Mouse (Mus musculus) CH12.LX (cell line): ENCODE data around the gene Clk2.

ENCODE experiments used
- CTCF ChIP-seq, 2 experiments: IDR thresholded peaks in 1 of 2; conservative IDR thresholded peaks in 1 of 2; 2 replicates each; pipeline ENCODE4 v1.5.1; 2011 to 2012; ENCODE audit warnings: low read depth in 2 of 2, low read length in 2 of 2, improper control_type of control experiment in 1 of 2, inconsistent platforms in 1 of 2, mild to moderate bottlenecking in 1 of 2, moderate library complexity in 1 of 2
- EP300 ChIP-seq: IDR thresholded peaks from 2 replicates; pipeline ENCODE4 v1.6.1; 2011; ENCODE audit warnings: low read length, improper control_type of control experiment
- MAX ChIP-seq: IDR thresholded peaks from 2 replicates; pipeline ENCODE4 v1.6.1; 2011; ENCODE audit warnings: low read length, improper control_type of control experiment
- POLR2A ChIP-seq: IDR thresholded peaks from 2 replicates; pipeline ENCODE4 v1.6.1; 2011; ENCODE audit warnings: low read depth, mild to moderate bottlenecking, improper control_type of control experiment, low read length
- POLR2AphosphoS2 ChIP-seq: IDR thresholded peaks from 2 replicates; pipeline ENCODE4 v1.6.1; 2011; ENCODE audit warnings: low read depth, low read length, improper control_type of control experiment
- TBP ChIP-seq: conservative IDR thresholded peaks from 2 replicates; pipeline ENCODE4 v1.6.1; 2011; ENCODE audit warnings: low read depth, low read length, improper control_type of control experiment
- USF1 ChIP-seq: IDR thresholded peaks from 2 replicates; pipeline ENCODE4 v1.6.1; 2014; ENCODE audit warnings: low read depth, mild to moderate bottlenecking, inconsistent platforms, low read length, improper control_type of control experiment
- USF2 ChIP-seq: conservative IDR thresholded peaks from 2 replicates; pipeline ENCODE4 v1.6.1; 2011; ENCODE audit warnings: low read depth, low read length, improper control_type of control experiment
- ZMIZ1 ChIP-seq: IDR thresholded peaks from 2 replicates; pipeline ENCODE4 v1.6.1; 2012; ENCODE audit warnings: low read depth, mild to moderate bottlenecking, inconsistent platforms, low read length, improper control_type of control experiment

GRCm38 (mm10) chr3:89218271-89218670 is 53.7 kb downstream of the Clk2 start:
- TF ChIP-seq USF1 (no peak), CTCF (conservative IDR thresholded peaks at IDR 0.05 in 1 of 2, IDR thresholded peaks at IDR 0.05 in 1 of 2; ENCODE audit: low read depth in 2 of 2, low read length in 2 of 2) (no peak), EP300 (no peak), MAX (no peak), USF2 (no peak), POLR2A (no peak), ZMIZ1 (no peak), POLR2AphosphoS2 (no peak), TBP (no peak)
